Mouse (Mus musculus) liver, postnatal 0 days (tissue): ENCODE measurements around the gene Atp6v1g2. TPM values are rescaled to one million over a fixed set of nuclear protein-coding genes. Genes with fewer than 3 reads are reported as not detected.
A peak's percentile ranks its signal among the peaks of the same experiment; 100 is the strongest.

Experiments
- ATAC-seq: fragments of 200-750 bp; cut with Nextera tagmentation; 2 replicates; pipeline ENCODE4 v1.8.0; 2017; ENCODE audit warnings: mild to moderate bottlenecking, moderate library complexity
- DNase-seq: peaks from one replicate; pipeline ENCODE4 v3.0.0-alpha.2; 2016
- H3K27ac ChIP-seq: fragments of 300-500 bp; sonication (generic); 2 replicates; pipeline ENCODE4 v1.5.1; 2014; ENCODE audit warnings: antibody characterized with exemption, moderate library complexity, mild to moderate bottlenecking, low read depth
- H3K27me3 ChIP-seq: fragments of 300-500 bp; sonication (generic); 2 replicates; pipeline ENCODE4 v1.6.1; 2014; ENCODE audit warnings: low read length, control low read depth, mixed read lengths; ENCODE audit not compliant: insufficient read depth
- H3K36me3 ChIP-seq: fragments of 300-500 bp; sonication (generic); replicated peaks from 2 replicates; pipeline ENCODE4 v1.6.1; 2014; ENCODE audit warnings: mild to moderate bottlenecking, control low read depth, low read length, moderate library complexity, mixed read lengths; ENCODE audit not compliant: insufficient read depth
- H3K4me1 ChIP-seq: fragments of 300-500 bp; sonication (generic); 2 replicates; pipeline ENCODE4 v1.6.1; 2014; ENCODE audit warnings: antibody characterized with exemption, mild to moderate bottlenecking, control low read depth; ENCODE audit not compliant: insufficient read depth
- H3K4me2 ChIP-seq: fragments of 300-500 bp; sonication (generic); 2 replicates; pipeline ENCODE4 v1.6.1; 2014; ENCODE audit warnings: low read depth, mild to moderate bottlenecking, low read length, moderate library complexity, mixed read lengths
- H3K4me3 ChIP-seq: fragments of 300-500 bp; sonication (generic); 2 replicates; pipeline ENCODE4 v1.5.1; 2014; ENCODE audit warnings: low read depth, low read length
- H3K9ac ChIP-seq: fragments of 300-500 bp; sonication (generic); replicated peaks from 2 replicates; pipeline ENCODE4 v1.6.1; 2014; ENCODE audit warnings: mild to moderate bottlenecking, moderate library complexity
- H3K9me3 ChIP-seq: fragments of 300-500 bp; sonication (generic); 2 replicates; pipeline ENCODE4 v1.6.1; 2016; ENCODE audit warnings: mild to moderate bottlenecking, control low read depth, low read length, mixed read lengths
- CTCF ChIP-seq: sonication (generic); IDR thresholded peaks from 2 replicates; pipeline ENCODE4 v1.5.1; 2016; ENCODE audit warnings: antibody characterized with exemption, low read depth
- EP300 ChIP-seq: IDR thresholded peaks from 2 replicates; pipeline ENCODE4 v1.6.1; 2016; ENCODE audit warnings: antibody characterized with exemption, low read depth, mild to moderate bottlenecking
- WGBS: fragments of 180-500 bp; shearing (Covaris S2); extraction: QIAGEN DNeasy Blood & Tissue Kit; methylation state at CpG from one replicate; pipeline ENCODE4 v1.1.7; 2014; ENCODE audit not compliant: insufficient replicate concordance; 5-methylcytosine and 5-hydroxymethylcytosine counted together
- polyA plus RNA-seq: library from polyadenylated mRNA; unstranded; fragments of >200 nt; fragmentation: Nextera tagmentation; extraction: Ambion mirVana; gene quantifications from 2 replicates; pipeline ENCODE4 v1.2.1, GENCODE M21; 2015

The Atp6v1g2 gene
- polyA plus RNA-seq, 1 experiment from 2014 or later, result 1.3 TPM

DNA sequence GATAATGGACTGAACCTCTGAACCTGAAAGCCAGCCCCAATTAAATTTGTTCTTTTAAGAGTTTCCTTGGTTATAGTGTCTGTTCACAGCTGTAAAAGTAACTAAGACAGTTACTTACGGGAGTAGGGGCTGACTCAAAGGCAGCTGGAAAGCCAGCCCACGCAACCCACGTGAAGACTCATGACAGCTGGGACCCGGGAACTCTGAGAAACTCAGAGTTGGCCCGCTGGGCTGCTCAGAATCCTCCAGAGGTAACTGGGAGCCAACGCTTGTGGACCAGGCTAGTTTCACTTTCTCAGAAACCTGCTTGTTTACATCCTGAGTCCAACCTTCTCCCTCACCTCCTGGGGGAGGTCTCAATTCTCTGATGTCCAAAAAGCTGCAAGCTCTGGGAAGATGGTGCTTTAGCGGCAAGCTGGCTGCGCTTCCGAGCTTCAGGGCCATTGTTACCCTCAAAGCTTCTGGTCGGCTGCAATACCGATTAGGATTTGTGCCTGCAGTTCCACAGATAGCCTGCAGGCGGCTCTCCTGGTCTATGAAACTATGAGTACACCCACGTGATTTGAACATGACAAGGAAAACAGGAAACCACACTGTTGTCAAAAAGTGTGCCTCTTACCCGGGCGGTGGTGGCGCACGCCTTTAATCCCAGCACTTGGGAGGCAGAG lies 24.5 kb downstream of the Atp6v1g2 start:
- TF ChIP-seq CTCF (peak; percentile 96), EP300 (0 out of 2 replicates have a peak, but pooled peaks have one; percentile 63)
- Histone ChIP-seq H3K9ac (peak overlapping the region; percentile 80), H3K27me3 (no peaks in the 10 kb centered on the region), H3K9me3 (no peaks in the 10 kb centered on the region), H3K4me3 (peak overlapping the region; percentile 57), H3K27ac (peak overlapping the region; percentile 92), H3K4me1 (peaks cover 18% of the 10 kb centered on the region), H3K4me2 (peak overlapping the region; percentile 86), H3K36me3 (peaks cover 12% of the 10 kb centered on the region)
- DNase-seq, result peak; percentile 93
- peak; percentile 34 for ATAC-seq
- WGBS, result 7% methylated on average over 17 of the region's 17 CpGs

DNA sequence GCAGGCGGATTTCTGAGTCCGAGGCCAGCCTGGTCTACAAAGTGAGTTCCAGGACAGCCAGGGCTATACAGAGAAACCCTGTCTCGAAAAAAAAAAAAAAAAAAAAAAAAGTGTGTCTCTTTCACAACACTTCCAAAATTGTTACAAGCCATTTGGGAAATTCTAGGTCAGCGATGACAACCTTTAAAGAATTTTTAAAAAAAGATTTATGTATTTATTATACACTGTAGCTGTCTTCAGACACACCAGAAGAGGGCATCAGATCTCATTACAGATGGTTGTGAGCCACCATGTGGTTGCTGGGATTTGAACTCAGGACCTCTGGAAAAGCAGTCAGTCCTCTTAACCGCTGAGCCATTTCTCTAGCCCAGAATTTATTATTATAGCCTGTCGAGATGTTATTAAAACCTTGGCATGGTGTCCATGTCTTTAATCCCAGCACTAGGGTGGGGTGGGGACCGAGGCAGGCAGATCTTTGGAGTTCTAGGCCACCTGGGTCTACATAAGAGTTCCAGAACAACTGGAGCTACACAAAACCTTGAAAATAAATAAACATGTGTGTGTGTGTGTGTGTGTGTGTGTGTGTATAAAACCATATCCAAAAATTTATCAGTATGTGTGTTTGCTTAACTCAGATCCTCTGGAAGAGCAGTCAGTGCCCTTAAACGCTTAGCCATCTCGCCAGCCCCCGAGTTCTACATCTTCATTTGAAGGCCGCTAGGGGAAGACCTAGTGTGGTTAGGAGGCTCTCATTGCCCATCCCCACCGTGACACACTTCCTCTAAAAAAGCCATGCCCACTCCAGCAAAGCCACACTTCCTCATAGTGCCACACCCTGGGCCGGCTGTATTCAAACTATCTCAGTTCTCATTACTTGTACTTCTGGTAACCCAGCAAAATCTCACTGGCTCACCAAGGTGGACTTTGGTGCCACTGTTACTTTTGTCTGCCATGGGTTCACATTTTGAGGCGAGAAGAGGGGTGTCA lies 25.3 kb downstream of the Atp6v1g2 start:
- peak overlapping the region; percentile 92 for H3K27ac ChIP-seq
- DNase-seq (peak; percentile 74), ATAC-seq (no peak)
- H3K4me2 ChIP-seq, result peak overlapping the region; percentile 86; the same call in 1 of the 2 replicates
- peak overlapping the region; percentile 57; the same call in 1 of the 2 replicates for H3K4me3 ChIP-seq
- no peaks in the 10 kb centered on the region for H3K27me3 ChIP-seq
- H3K9ac ChIP-seq, result no peak overlapping the region; the same call in 1 of the 2 replicates
- TF ChIP-seq EP300, result no peak
- peak; percentile 53 for TF ChIP-seq CTCF
- no peaks in the 10 kb centered on the region for H3K9me3 ChIP-seq
- WGBS, result 31% methylated on average over 13 of the region's 14 CpGs
- H3K36me3 ChIP-seq, result peaks cover 4% of the 10 kb centered on the region
- H3K4me1 ChIP-seq, result peaks cover 18% of the 10 kb centered on the region

DNA sequence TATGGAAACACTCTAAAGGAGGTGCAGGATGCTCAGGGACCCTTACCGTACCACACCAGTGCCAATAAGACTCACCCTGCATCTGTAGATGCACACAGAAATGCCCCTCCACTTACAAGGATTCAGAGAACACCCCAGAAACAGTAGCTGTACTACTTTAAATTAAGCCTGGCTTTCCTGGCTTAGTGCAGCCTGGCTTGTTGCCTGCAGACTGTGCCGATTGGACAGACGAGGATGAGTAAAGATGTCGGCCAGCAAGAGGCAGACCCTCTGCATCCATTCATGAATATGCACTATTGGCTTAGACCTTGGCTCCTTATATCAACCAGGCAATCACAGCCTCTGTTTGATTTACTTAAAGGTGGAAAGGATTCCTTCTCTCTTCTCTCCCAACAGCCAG lies 26.2 kb downstream of the Atp6v1g2 start:
- DNase-seq (no peak), ATAC-seq (no peak)
- Histone ChIP-seq H3K27me3 (no peaks in the 10 kb centered on the region), H3K4me3 (no peak overlapping the region), H3K36me3 (no peaks in the 10 kb centered on the region), H3K9me3 (no peaks in the 10 kb centered on the region), H3K4me1 (peaks cover 23% of the 10 kb centered on the region), H3K4me2 (peak overlapping the region; percentile 38; the same call in 1 of the 2 replicates), H3K27ac (peak overlapping the region; percentile 81), H3K9ac (no peak overlapping the region; the same call in 1 of the 2 replicates)
- TF ChIP-seq CTCF (no peak), EP300 (no peak)
- 77% methylated on average over 4 of the region's 4 CpGs for WGBS

DNA sequence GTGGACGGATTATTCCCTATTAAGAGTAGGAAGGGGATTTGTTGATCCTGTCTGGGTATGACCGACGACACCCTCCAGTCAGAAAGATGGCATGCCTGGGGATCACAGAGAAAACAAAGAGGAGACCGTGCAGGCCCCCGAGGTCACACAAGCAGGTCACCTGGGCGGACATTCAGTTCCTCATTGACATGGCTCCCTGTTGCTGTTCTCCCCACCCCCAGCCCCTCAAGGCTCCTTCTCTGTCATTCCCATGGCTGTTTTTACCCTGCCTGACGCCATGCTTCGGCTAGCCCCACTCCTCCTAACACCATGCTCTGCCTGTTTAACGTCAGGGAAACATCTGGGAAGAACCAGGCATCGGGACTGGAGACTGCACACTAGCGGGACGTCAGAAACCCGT lies 28.2 kb downstream of the Atp6v1g2 start:
- ATAC-seq (no peak), DNase-seq (no peak)
- Histone ChIP-seq H3K4me3 (no peak overlapping the region), H3K27me3 (no peaks in the 10 kb centered on the region), H3K9ac (no peak overlapping the region), H3K4me1 (peaks cover 23% of the 10 kb centered on the region), H3K9me3 (no peaks in the 10 kb centered on the region), H3K36me3 (0 out of 2 replicates have a peak, but pooled peaks cover 5% of the 10 kb centered on the region), H3K4me2 (no peak overlapping the region), H3K27ac (no peak overlapping the region)
- TF ChIP-seq EP300 (no peak), CTCF (no peak)
- WGBS, result 83% methylated on average over 13 of the region's 13 CpGs

DNA sequence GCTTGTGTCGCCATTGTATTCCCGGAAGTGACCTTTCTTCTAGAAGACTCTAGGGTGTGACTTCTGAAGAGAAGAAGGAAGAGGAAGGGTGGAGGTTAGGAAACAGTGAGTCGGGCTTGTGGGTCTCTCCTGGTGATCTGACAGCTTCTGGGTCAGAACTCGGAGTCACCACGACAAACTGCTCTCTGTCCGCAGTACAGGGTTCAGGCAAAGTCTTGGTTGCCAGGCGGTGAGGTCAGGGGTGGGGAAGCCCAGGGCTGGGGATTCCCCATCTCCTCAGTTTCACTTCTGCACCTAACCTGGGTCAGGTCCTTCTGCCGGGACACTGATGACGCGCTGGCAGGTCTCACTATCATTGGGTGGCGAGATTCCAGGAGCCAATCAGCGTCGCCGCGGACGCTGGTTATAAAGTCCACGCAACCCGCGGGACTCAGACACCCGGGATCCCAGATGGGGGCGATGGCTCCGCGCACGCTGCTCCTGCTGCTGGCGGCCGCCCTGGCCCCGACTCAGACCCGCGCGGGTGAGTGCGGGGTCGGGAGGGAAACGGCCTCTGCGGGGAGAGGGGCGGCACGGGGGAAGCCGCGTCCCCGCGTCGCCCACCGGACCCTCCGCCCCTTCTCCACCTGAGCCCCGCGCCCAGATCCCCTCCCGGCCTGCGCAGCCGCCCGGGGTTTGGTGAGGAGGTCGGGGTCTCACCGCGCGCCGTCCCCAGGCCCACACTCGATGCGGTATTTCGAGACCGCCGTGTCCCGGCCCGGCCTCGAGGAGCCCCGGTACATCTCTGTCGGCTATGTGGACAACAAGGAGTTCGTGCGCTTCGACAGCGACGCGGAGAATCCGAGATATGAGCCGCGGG lies 29.4 kb downstream of the Atp6v1g2 start, which contains the start of gene H2-D1:
Gene H2-D1 (plus strand): TSS at position 67 of the 859 bp plus-strand sequence.
- peak; percentile 96 for DNase-seq
- no peaks in the 10 kb centered on the region for H3K9me3 ChIP-seq
- no peaks in the 10 kb centered on the region for H3K27me3 ChIP-seq
- peaks cover 21% of the 10 kb centered on the region for H3K4me1 ChIP-seq
- TF ChIP-seq EP300 (no peak), CTCF (no peak)
- 0 out of 2 replicates have a peak, but pooled peaks cover 5% of the 10 kb centered on the region for H3K36me3 ChIP-seq
- H3K4me2 ChIP-seq, result peak within 1 kb of the TSS; percentile 98
- peak; percentile 88 for ATAC-seq
- peak within 1 kb of the TSS; percentile 85 for H3K27ac ChIP-seq
- 2% methylated on average over 72 of the region's 73 CpGs for WGBS
- peak within 1 kb of the TSS; percentile 95 for H3K9ac ChIP-seq
- H3K4me3 ChIP-seq, result peak within 1 kb of the TSS; percentile 95
